Mouse (Mus musculus): Measurements from ENCODE around the gene Kctd15. TPM values are rescaled to one million over a fixed set of nuclear protein-coding genes. Genes with fewer than 3 reads are reported as not detected.

Kctd15 gene
- 18.5 and 26.0 TPM in 2 replicates for polyA plus RNA-seq (2015; fragmentation: Nextera tagmentation; extraction: Ambion mirVana)

DNA sequence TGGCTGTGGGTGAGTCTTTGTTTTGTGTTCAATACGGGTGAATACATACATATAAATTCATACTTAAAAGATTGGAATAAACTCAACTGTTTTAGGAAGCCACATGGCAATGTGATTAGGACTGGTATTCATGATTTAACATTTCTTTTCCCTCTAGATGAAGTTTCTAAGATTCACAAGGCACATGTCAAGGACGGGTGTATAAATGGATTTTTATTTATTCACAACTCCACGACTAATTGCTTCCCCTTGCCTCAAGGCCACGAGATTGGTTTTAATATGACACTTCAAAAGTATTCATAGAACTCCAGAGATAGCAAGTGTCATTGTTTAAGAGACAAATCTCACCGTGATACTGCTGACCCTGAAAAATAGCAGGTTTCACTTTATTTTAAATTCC, at the start of gene Kctd15:
Gene Kctd15, minus strand, starts transcription at position 101 of the 400 bp plus-strand sequence.
- 66% methylated on average over 5 of the region's 5 CpGs for WGBS
- Histone ChIP-seq H3K27me3 (ENCODE audit: control insufficient read depth, insufficient read depth, low read length) (no peaks in the 10 kb centered on the region), H3K4me2 (ENCODE audit: low read depth, low read length) (peak within 1 kb of the TSS; percentile 78), H3K36me3 (ENCODE audit: control insufficient read depth, insufficient read depth, low read length) (no peaks in the 10 kb centered on the region), H3K4me1 (ENCODE audit: control insufficient read depth, insufficient read depth, low read length) (peaks cover 10% of the 10 kb centered on the region; the same call in 1 of the 2 replicates), H3K4me3 (replicated peaks; ENCODE audit: low read length) (peak within 1 kb of the TSS; percentile 80), H3K27ac (ENCODE audit: low read length) (peak within 1 kb of the TSS; percentile 99), H3K9ac (ENCODE audit: low read length) (peak within 1 kb of the TSS; percentile 94), H3K9me3 (replicated peaks; ENCODE audit: control insufficient read depth, low read length) (no peaks in the 10 kb centered on the region)
- ATAC-seq (ENCODE audit: insufficient read depth, low FRiP score) = no peak

DNA sequence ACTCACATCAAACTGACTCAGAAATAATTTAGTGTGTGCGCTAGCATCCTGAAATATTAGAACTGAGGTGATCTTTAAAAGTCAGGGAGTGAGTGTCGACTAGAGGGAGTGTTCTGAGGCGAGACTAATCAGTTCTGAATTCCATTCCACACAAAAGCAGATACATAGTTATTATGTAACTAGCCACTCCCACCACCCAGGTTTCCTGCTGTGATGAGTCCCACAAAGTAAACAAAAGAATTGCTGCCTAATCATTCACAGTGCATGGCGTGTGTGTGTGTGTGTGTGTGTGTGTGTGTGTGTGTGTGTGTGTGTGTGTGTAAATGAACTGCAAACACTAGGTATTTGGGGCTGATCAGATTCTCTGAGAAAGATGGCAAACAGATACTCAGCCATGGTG, 47.9 kb upstream of the Kctd15 start:
- no peak overlapping the region for H3K27ac ChIP-seq (ENCODE audit: low read length)
- peak; percentile 70; the same call in 1 of the 2 replicates for ATAC-seq (ENCODE audit: insufficient read depth, low FRiP score)
- 30% methylated on average over 4 of the region's 4 CpGs for WGBS

DNA sequence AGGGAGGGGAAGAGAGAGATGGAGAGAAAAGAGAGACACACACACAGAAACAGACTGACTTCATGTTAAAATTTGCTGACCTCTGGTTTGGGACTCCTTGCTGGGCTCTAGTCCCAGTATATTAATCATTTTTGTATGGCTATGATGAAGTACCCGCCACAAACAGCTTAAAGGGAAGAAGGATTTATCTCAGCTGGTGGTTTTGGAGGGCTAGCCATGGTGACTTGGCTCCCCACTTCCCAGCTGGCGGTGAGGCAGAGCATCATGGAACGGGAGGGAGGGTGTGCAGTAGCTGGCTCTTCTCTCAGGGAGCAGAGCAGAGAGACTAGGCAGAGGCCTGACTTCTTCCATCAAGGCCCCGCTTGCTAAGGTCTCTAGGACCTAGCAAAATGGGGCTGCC, 46.9 kb upstream of the Kctd15 start:
- 39% methylated on average over 4 of the region's 4 CpGs for WGBS
- H3K4me3 ChIP-seq (replicated peaks; ENCODE audit: low read length) = no peak overlapping the region
- no peaks in the 10 kb centered on the region for H3K36me3 ChIP-seq (ENCODE audit: control insufficient read depth, insufficient read depth, low read length)
- no peak overlapping the region for H3K4me2 ChIP-seq (ENCODE audit: low read depth, low read length)
- H3K4me1 ChIP-seq (ENCODE audit: control insufficient read depth, insufficient read depth, low read length) = peaks cover 4% of the 10 kb centered on the region; the same call in 1 of the 2 replicates
- H3K9ac ChIP-seq (ENCODE audit: low read length) = no peak overlapping the region
- ATAC-seq (ENCODE audit: insufficient read depth, low FRiP score) = no peak; the same call in 1 of the 2 replicates
- no peaks in the 10 kb centered on the region for H3K27me3 ChIP-seq (ENCODE audit: control insufficient read depth, insufficient read depth, low read length)
- no peak overlapping the region for H3K27ac ChIP-seq (ENCODE audit: low read length)
- H3K9me3 ChIP-seq (replicated peaks; ENCODE audit: control insufficient read depth, low read length) = no peaks in the 10 kb centered on the region

More for the DNA sequence above, 47.9 kb upstream of the Kctd15 start:
- Histone ChIP-seq H3K27me3 (ENCODE audit: control insufficient read depth, insufficient read depth, low read length) (no peaks in the 10 kb centered on the region), H3K36me3 (ENCODE audit: control insufficient read depth, insufficient read depth, low read length) (no peaks in the 10 kb centered on the region), H3K9ac (ENCODE audit: low read length) (no peak overlapping the region), H3K4me1 (ENCODE audit: control insufficient read depth, insufficient read depth, low read length) (peaks cover 4% of the 10 kb centered on the region; the same call in 1 of the 2 replicates), H3K9me3 (replicated peaks; ENCODE audit: control insufficient read depth, low read length) (no peaks in the 10 kb centered on the region), H3K4me3 (replicated peaks; ENCODE audit: low read length) (no peak overlapping the region), H3K4me2 (ENCODE audit: low read depth, low read length) (no peak overlapping the region)

DNA sequence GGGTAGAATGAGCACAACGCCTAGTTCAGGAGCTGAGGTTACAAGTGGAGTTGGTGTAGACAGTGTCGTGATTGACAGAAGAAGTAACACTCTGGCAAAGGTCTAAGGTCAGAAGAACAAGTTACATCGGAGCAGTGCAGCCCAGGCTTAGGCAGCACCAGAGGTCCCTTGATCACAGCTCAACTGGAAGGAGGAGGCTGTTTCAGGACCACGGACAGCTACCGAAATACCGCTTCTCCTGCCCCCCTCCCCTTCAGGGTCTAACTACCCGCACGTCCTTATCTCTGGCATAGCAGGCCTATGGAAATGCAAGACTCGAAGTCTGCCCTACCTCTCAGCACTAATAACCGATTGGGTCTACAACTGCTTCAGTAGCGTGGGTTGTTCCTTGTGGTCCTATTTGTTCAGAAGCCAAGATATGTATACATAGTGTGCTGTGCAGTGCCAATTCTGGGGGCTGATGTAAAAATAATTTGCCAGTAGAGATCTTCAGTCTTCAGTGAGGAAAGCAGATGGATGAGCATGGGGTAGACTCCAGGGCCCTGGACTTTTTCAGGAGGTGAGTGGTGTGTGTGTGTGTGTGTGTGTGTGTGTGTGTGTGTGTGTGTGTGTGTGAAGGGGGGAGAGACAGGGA, 46.3 kb upstream of the Kctd15 start:
- H3K27me3 ChIP-seq (ENCODE audit: control insufficient read depth, insufficient read depth, low read length) = no peaks in the 10 kb centered on the region
- ATAC-seq (ENCODE audit: insufficient read depth, low FRiP score) = 0 out of 2 replicates have a peak, but pooled peaks have one; percentile 37
- no peak overlapping the region for H3K4me2 ChIP-seq (ENCODE audit: low read depth, low read length)
- 15% methylated on average over 11 of the region's 11 CpGs for WGBS
- no peak overlapping the region for H3K4me3 ChIP-seq (replicated peaks; ENCODE audit: low read length)
- H3K9ac ChIP-seq (ENCODE audit: low read length) = no peak overlapping the region
- H3K4me1 ChIP-seq (ENCODE audit: control insufficient read depth, insufficient read depth, low read length) = peaks cover 4% of the 10 kb centered on the region; the same call in 1 of the 2 replicates
- H3K27ac ChIP-seq (ENCODE audit: low read length) = no peak overlapping the region
- H3K36me3 ChIP-seq (ENCODE audit: control insufficient read depth, insufficient read depth, low read length) = no peaks in the 10 kb centered on the region
- H3K9me3 ChIP-seq (replicated peaks; ENCODE audit: control insufficient read depth, low read length) = no peaks in the 10 kb centered on the region

DNA sequence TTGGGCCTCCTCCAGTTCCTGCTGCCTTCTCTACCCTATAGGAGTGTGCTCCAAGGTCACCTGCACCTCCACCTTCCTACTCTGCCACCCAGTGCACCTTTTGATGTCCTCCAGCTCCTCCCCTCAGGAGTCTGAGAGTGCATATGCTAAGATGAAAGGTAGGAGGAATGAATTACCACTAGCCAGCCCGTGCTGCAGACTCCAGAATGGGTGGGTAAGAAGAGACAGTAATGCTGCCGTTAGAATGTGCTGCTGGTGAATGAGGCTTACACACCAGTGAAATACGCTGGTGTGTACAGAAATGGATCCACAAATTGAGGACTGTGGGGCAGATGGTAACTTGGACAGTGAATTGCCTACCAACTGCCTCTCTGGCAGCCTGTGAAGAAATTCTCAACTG, 43.4 kb upstream of the Kctd15 start:
- no peak overlapping the region for H3K27ac ChIP-seq (ENCODE audit: low read length)
- H3K9me3 ChIP-seq (replicated peaks; ENCODE audit: control insufficient read depth, low read length) = no peaks in the 10 kb centered on the region
- H3K4me2 ChIP-seq (ENCODE audit: low read depth, low read length) = no peak overlapping the region
- no peak overlapping the region for H3K9ac ChIP-seq (ENCODE audit: low read length)
- no peaks in the 10 kb centered on the region for H3K27me3 ChIP-seq (ENCODE audit: control insufficient read depth, insufficient read depth, low read length)
- peaks cover 4% of the 10 kb centered on the region; the same call in 1 of the 2 replicates for H3K4me1 ChIP-seq (ENCODE audit: control insufficient read depth, insufficient read depth, low read length)
- 71% methylated on average over 3 of the region's 3 CpGs for WGBS
- H3K36me3 ChIP-seq (ENCODE audit: control insufficient read depth, insufficient read depth, low read length) = no peaks in the 10 kb centered on the region
- no peak overlapping the region for H3K4me3 ChIP-seq (replicated peaks; ENCODE audit: low read length)
- ATAC-seq (ENCODE audit: insufficient read depth, low FRiP score) = no peak

DNA sequence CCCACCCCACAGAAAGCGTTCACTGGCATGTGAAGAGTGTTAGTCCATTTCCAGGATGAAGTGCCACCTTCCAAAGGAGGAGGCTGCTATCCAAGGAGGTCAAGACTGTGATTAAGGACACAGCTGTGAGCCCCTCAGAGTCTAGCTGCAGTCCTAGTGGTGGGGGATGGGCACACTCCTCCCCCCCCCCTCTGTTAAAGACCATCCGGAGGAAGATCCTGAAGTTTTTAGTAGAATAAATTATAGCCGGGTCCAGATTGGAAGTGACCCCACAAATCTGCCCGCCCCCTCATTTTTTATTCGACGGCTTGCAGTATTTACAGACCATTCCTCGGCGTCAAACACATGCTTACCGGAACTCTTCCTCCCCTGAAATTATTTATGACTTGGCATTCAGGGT, 41.7 kb upstream of the Kctd15 start:
- no peak for ATAC-seq (ENCODE audit: insufficient read depth, low FRiP score)
- 65% methylated on average over 9 of the region's 9 CpGs for WGBS
- H3K36me3 ChIP-seq (ENCODE audit: control insufficient read depth, insufficient read depth, low read length) = no peaks in the 10 kb centered on the region
- H3K4me3 ChIP-seq (replicated peaks; ENCODE audit: low read length) = no peak overlapping the region
- no peak overlapping the region for H3K27ac ChIP-seq (ENCODE audit: low read length)
- H3K27me3 ChIP-seq (ENCODE audit: control insufficient read depth, insufficient read depth, low read length) = no peaks in the 10 kb centered on the region
- no peak overlapping the region for H3K4me2 ChIP-seq (ENCODE audit: low read depth, low read length)
- H3K4me1 ChIP-seq (ENCODE audit: control insufficient read depth, insufficient read depth, low read length) = peaks cover 4% of the 10 kb centered on the region; the same call in 1 of the 2 replicates
- H3K9ac ChIP-seq (ENCODE audit: low read length) = no peak overlapping the region
- no peaks in the 10 kb centered on the region for H3K9me3 ChIP-seq (replicated peaks; ENCODE audit: control insufficient read depth, low read length)

DNA sequence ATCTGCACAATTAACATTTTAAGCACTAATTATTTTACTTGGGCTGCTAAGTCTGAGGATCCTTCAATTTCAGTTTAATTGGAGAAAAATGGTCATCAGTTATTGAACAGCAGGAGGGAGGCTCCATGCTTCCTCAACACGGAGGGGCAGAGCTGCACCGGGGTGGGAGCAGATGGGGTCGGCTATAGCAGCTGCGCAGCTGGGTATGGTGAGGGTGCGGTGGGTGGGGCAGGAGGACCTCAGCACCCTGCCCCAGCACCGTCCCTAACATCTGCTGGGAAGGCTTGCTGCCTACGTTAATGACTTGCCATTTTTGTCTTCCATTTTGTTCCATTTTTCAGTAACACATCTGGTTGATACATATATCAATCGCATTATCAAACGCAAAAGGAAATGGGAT, 39.6 kb upstream of the Kctd15 start:
- H3K9ac ChIP-seq (ENCODE audit: low read length) = no peak overlapping the region
- WGBS = 68% methylated on average over 9 of the region's 9 CpGs

DNA sequence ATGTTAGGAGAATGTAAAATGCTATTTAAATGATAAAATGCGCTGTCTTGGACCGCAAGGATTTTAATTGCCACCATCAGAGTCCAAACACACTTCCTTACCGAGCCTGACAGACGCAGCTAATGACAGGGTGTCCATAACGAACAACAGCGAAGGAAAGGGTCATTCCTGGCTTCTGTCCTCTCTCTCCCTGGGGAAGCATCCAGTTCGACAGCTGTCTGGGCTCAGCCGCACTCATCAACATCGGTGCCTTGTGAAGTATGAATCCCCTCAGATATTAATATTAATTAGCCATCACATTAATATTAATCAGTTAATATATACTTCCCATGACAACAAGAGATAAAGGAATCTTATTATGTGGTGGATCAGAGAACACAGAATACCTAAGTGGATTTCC, 38.4 kb upstream of the Kctd15 start:
- Histone ChIP-seq H3K36me3 (ENCODE audit: control insufficient read depth, insufficient read depth, low read length) (no peaks in the 10 kb centered on the region), H3K4me2 (ENCODE audit: low read depth, low read length) (no peak overlapping the region), H3K27me3 (ENCODE audit: control insufficient read depth, insufficient read depth, low read length) (0 out of 2 replicates have a peak, but pooled peaks cover 3% of the 10 kb centered on the region), H3K4me3 (replicated peaks; ENCODE audit: low read length) (no peak overlapping the region), H3K9ac (ENCODE audit: low read length) (no peak overlapping the region), H3K27ac (ENCODE audit: low read length) (no peak overlapping the region), H3K4me1 (ENCODE audit: control insufficient read depth, insufficient read depth, low read length) (no peaks in the 10 kb centered on the region), H3K9me3 (replicated peaks; ENCODE audit: control insufficient read depth, low read length) (no peaks in the 10 kb centered on the region)
- WGBS = 62% methylated on average over 9 of the region's 9 CpGs
- no peak for ATAC-seq (ENCODE audit: insufficient read depth, low FRiP score)

More for the DNA sequence above, 39.6 kb upstream of the Kctd15 start:
- no peak for ATAC-seq (ENCODE audit: insufficient read depth, low FRiP score)
- 0 out of 2 replicates have a peak, but pooled peaks cover 1% of the 10 kb centered on the region for H3K27me3 ChIP-seq (ENCODE audit: control insufficient read depth, insufficient read depth, low read length)
- H3K9me3 ChIP-seq (replicated peaks; ENCODE audit: control insufficient read depth, low read length) = no peaks in the 10 kb centered on the region
- H3K27ac ChIP-seq (ENCODE audit: low read length) = no peak overlapping the region
- no peak overlapping the region for H3K4me3 ChIP-seq (replicated peaks; ENCODE audit: low read length)
- H3K4me2 ChIP-seq (ENCODE audit: low read depth, low read length) = no peak overlapping the region
- no peaks in the 10 kb centered on the region for H3K36me3 ChIP-seq (ENCODE audit: control insufficient read depth, insufficient read depth, low read length)
- no peaks in the 10 kb centered on the region for H3K4me1 ChIP-seq (ENCODE audit: control insufficient read depth, insufficient read depth, low read length)

DNA sequence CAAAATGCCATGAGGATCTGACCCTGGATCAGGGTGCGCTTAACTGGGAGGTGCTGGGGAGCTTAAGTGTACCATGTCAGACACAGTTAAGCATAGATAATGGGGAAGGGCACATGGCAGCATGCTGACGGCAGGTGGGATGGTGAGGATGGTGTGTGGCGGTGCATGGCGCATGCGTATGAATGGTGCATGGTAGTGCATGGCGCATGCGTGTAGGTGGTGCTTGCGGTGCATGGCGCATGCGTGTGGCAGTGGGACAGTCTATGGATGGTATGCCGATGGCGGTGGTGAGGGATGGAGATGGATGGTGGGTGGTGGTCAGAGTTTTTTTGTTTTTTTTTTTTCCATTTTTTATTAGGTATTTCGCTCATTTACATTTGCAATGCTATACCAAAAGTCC, 37.4 kb upstream of the Kctd15 start:
- Histone ChIP-seq H3K36me3 (ENCODE audit: control insufficient read depth, insufficient read depth, low read length) (no peaks in the 10 kb centered on the region), H3K4me2 (ENCODE audit: low read depth, low read length) (no peak overlapping the region), H3K4me3 (replicated peaks; ENCODE audit: low read length) (no peak overlapping the region), H3K27ac (ENCODE audit: low read length) (no peak overlapping the region), H3K27me3 (ENCODE audit: control insufficient read depth, insufficient read depth, low read length) (0 out of 2 replicates have a peak, but pooled peaks cover 3% of the 10 kb centered on the region), H3K4me1 (ENCODE audit: control insufficient read depth, insufficient read depth, low read length) (peaks cover 8% of the 10 kb centered on the region; the same call in 1 of the 2 replicates), H3K9ac (ENCODE audit: low read length) (no peak overlapping the region), H3K9me3 (replicated peaks; ENCODE audit: control insufficient read depth, low read length) (no peaks in the 10 kb centered on the region)
- WGBS = 94% methylated on average over 13 of the region's 13 CpGs
- no peak for ATAC-seq (ENCODE audit: insufficient read depth, low FRiP score)

Data from stomach, embryonic 16.5 days (tissue).